Comparison of ENCODE assay signal across 26 mouse cellular contexts in genomic region chr13:51490195-51490594, GRCm38 (mm10).
"Had no signal": no experiment of that assay in that cellular context is flagged by ENCODE, and none has a peak within 500 bp of the region (broad histone marks: within the 10 kb centered on the region; RNA-seq: fewer than 3 reads in every experiment).

No protein-coding gene starts in this region.

- H3K4me1 ChIP-seq: heart, embryonic 13.5 days; heart, embryonic 15.5 days; hindbrain, embryonic 10.5 days; hindbrain, embryonic 12.5 days; intestine, embryonic 15.5 days; limb, embryonic 10.5 days; limb, embryonic 12.5 days; liver, embryonic 13.5 days; liver, embryonic 15.5 days had no signal

- H3K36me3 ChIP-seq: heart, embryonic 13.5 days; heart, embryonic 15.5 days; hindbrain, embryonic 10.5 days; hindbrain, embryonic 12.5 days; intestine, embryonic 15.5 days; limb, embryonic 10.5 days; limb, embryonic 12.5 days; liver, embryonic 13.5 days; liver, embryonic 15.5 days had no signal

- H3K27me3 ChIP-seq: heart, embryonic 13.5 days; heart, embryonic 15.5 days; hindbrain, embryonic 12.5 days; intestine, embryonic 15.5 days; limb, embryonic 12.5 days; liver, embryonic 13.5 days; liver, embryonic 15.5 days had no signal

- DNase-seq: gastrocnemius, postnatal 25 days; heart, adult 2 months; heart, postnatal 14 days; heart, postnatal 4 days; kidney, adult 18-20 months; kidney, adult 8-10 months; kidney, postnatal 10 days; kidney, postnatal 25 days; kidney, postnatal 4 days; liver; liver, embryonic 13.5 days had no signal

- H3K9ac ChIP-seq: heart, embryonic 13.5 days; heart, embryonic 15.5 days; hindbrain, embryonic 12.5 days; hindbrain, embryonic 14.5 days; intestine, embryonic 15.5 days; limb, embryonic 12.5 days; liver, embryonic 13.5 days; liver, embryonic 15.5 days had no signal

- H3K4me2 ChIP-seq: heart, embryonic 13.5 days; heart, embryonic 15.5 days; hindbrain, embryonic 12.5 days; hindbrain, embryonic 14.5 days; intestine, embryonic 15.5 days; limb, embryonic 12.5 days; liver, embryonic 11.5 days; liver, embryonic 13.5 days; liver, embryonic 15.5 days had no signal

- H3K4me3 ChIP-seq: heart, adult 2 months; heart, embryonic 13.5 days; heart, embryonic 15.5 days; hindbrain, embryonic 10.5 days; hindbrain, embryonic 12.5 days; intestine, embryonic 15.5 days; layer of hippocampus, adult 2 months; left cerebral cortex, adult 2 months; limb, embryonic 10.5 days; limb, embryonic 12.5 days; liver, embryonic 13.5 days; liver, embryonic 15.5 days had no signal

- ATAC-seq: hindbrain, embryonic 16.5 days; inflammation-experienced regulatory T-cells, adult 6 months; intestine, embryonic 15.5 days; intestine, postnatal 0 days had no signal

- H3K27ac ChIP-seq: heart, adult 2 months; heart, embryonic 13.5 days; heart, embryonic 15.5 days; hindbrain, embryonic 10.5 days; hindbrain, embryonic 12.5 days; hindbrain, embryonic 14.5 days; intestine, embryonic 15.5 days; layer of hippocampus, adult 2 months; left cerebral cortex, adult 2 months; limb, embryonic 10.5 days; limb, embryonic 12.5 days; liver, embryonic 13.5 days; liver, embryonic 15.5 days had no signal

- H3K9me3 ChIP-seq: heart, embryonic 13.5 days; heart, embryonic 15.5 days; hindbrain, embryonic 10.5 days; hindbrain, embryonic 12.5 days; intestine, embryonic 15.5 days; limb, embryonic 10.5 days; limb, embryonic 12.5 days; liver, embryonic 13.5 days; liver, embryonic 15.5 days had no signal
